In the genomic region with DNA sequence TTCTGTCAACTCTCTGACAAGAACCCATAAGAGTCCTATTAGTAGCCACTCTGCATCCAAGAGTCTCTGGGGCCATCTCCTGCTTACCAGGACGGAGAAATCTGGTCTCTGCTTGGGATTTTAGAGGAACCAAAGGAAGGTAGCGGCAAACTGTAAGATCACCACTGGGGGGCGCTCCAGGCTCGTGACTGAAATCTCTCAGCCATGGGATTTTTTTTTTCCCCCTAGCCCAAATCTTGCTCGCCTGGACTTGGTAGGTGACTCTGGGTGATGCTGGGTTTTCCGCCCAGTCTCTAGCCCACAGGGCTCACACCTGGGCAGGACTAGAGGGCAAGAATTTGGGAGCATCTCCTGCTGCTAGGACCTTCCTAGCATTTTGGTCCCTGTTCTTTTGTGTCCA, we compare ENCODE assay signal across 8 mouse cellular contexts. TPM values are rescaled to one million over a fixed set of nuclear protein-coding genes. Genes with fewer than 3 reads are reported as not detected.
DNase-seq lines count a peak whose midpoint lies in the region; ATAC-seq and TF ChIP-seq lines count a peak whose summit lies in the region.

No protein-coding gene starts in this region.

- no peaks in the 10 kb centered on the region for H3K9me3 ChIP-seq in limb, embryonic 13.5 days

- no peak overlapping the region for H3K27ac ChIP-seq in layer of hippocampus, adult 2 months
- H3K27ac ChIP-seq in limb, embryonic 13.5 days, result no peak overlapping the region

- intact Hi-C loops in heart, postnatal 36 days (cut with DNase I), result loop anchor here (1.0 to 2.0 kb wide), 4 partner anchors 19 to 295 kb away; no protein-coding TSS in a partner anchor

- H3K36me3 ChIP-seq in limb, embryonic 13.5 days, result no peaks in the 10 kb centered on the region

- H3K4me3 ChIP-seq in layer of hippocampus, adult 2 months, result no peak overlapping the region
- no peak overlapping the region for H3K4me3 ChIP-seq in limb, embryonic 13.5 days

- peaks cover 13% of the 10 kb centered on the region for H3K4me1 ChIP-seq in limb, embryonic 13.5 days

- peak; percentile 84 for TF ChIP-seq CTCF in layer of hippocampus, adult 2 months (conservative IDR thresholded peaks at IDR 0.05)

- ATAC-seq in limb, embryonic 13.5 days (ENCODE audit: low FRiP score, low read depth), result no peak

- no peaks in the 10 kb centered on the region for H3K27me3 ChIP-seq in limb, embryonic 13.5 days

- DNase-seq in layer of hippocampus, adult 2 months (ENCODE audit: low spot score in 2 of 2), result peak; percentile 43 to 84
- DNase-seq in layer of hippocampus, adult 9-11 months, result no peak
- peak; percentile 57 for DNase-seq in T-cell, adult 2 months (ENCODE audit: low spot score)
- DNase-seq in cerebellum, postnatal 36 days, result peak; percentile 79 to 81
- DNase-seq in heart, postnatal 36 days, result peak; percentile 70 to 80
- peak; percentile 92 for DNase-seq in retina, embryonic 14.5 days (ENCODE audit: low spot score)
- peak; percentile 39 to 80 for DNase-seq in urinary bladder, postnatal 4 days (ENCODE audit: low spot score in 2 of 2)

- no peak overlapping the region for H3K9ac ChIP-seq in limb, embryonic 13.5 days

- WGBS in limb, embryonic 13.5 days, result 6% methylated on average over 6 of the region's 6 CpGs

- H3K4me2 ChIP-seq in limb, embryonic 13.5 days (replicated peaks), result 0 out of 2 replicates have a peak overlapping the region, but pooled peaks have one; percentile 11

RNA-seq across cellular contexts. Expression of gene Dnah17, which starts 46.6 kb away (rescaled TPM):
- under 1 TPM; 0.07 to 0.15 TPM for total RNA-seq in layer of hippocampus, adult 2 months (2021)
- under 1 TPM; 0.06 to 0.14 TPM for total RNA-seq in heart, postnatal 36 days (2021)
- polyA plus RNA-seq in limb, embryonic 13.5 days (2015; fragmentation: Nextera tagmentation; extraction: Ambion mirVana), result 0.23 and 0.27 TPM in 2 replicates
